8 mouse cellular contexts compared by ENCODE assay signal in the genomic region with DNA sequence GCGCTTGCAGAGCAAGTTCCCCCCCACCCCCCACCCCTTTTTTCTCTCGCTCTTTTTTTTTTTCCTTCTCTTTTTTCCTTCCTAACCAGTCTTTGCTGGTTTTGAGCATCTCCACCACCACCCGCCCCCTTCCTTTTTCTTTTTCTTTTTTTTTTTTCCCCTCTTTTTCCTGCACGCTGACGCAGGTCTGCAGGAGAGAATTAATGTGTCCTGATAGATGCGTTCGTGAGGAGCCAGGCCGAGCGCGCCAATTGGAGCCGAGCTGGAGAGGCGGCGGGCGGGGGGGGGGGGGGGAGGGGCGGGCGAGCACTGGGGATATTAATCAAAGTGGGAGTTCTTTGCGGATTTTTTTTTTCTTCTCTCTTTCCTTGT. TPM values are rescaled to one million over a fixed set of nuclear protein-coding genes. Genes with fewer than 3 reads are reported as not detected.
DNase-seq lines count a peak whose midpoint lies in the region; ATAC-seq and TF ChIP-seq lines count a peak whose summit lies in the region.

No protein-coding gene starts in this region.

- H3K4me1 ChIP-seq in kidney, embryonic 16.5 days (ENCODE audit: insufficient read depth, low read length), result peaks cover 77% of the 10 kb centered on the region
- H3K4me1 ChIP-seq in forebrain, embryonic 11.5 days (replicated peaks; ENCODE audit: control insufficient read depth, insufficient read depth, low read length), result peaks cover 27% of the 10 kb centered on the region
- peaks cover 88% of the 10 kb centered on the region for H3K4me1 ChIP-seq in limb, embryonic 12.5 days (replicated peaks)
- peaks cover 35% of the 10 kb centered on the region for H3K4me1 ChIP-seq in neural tube, embryonic 12.5 days

- no peaks in the 10 kb centered on the region for H3K27me3 ChIP-seq in kidney, embryonic 16.5 days (ENCODE audit: insufficient read depth, low read length)
- H3K27me3 ChIP-seq in forebrain, embryonic 11.5 days (ENCODE audit: control insufficient read depth, insufficient read depth, low read length), result no peaks in the 10 kb centered on the region
- no peaks in the 10 kb centered on the region for H3K27me3 ChIP-seq in limb, embryonic 12.5 days
- no peaks in the 10 kb centered on the region for H3K27me3 ChIP-seq in neural tube, embryonic 12.5 days (replicated peaks)

- TF ChIP-seq CTCF in brain, embryonic 14.5 days (IDR thresholded peaks at IDR 0.05; ENCODE audit: borderline replicate concordance, extremely low read depth, insufficient read depth, insufficient read length), result no peak

- H3K4me3 ChIP-seq in kidney, embryonic 16.5 days (ENCODE audit: low read length), result peak overlapping the region; percentile 36
- no peak overlapping the region for H3K4me3 ChIP-seq in forebrain, embryonic 11.5 days (ENCODE audit: low read depth, low read length)
- H3K4me3 ChIP-seq in limb, embryonic 12.5 days (replicated peaks), result no peak overlapping the region
- no peak overlapping the region for H3K4me3 ChIP-seq in neural tube, embryonic 12.5 days

- DNase-seq in kidney, adult 11 months, result no peak
- peak; percentile 94 for DNase-seq in brain, embryonic 14.5 days (ENCODE audit: low read depth)
- DNase-seq in forebrain, embryonic 11.5 days (ENCODE audit: low spot score), result peak; percentile 85
- DNase-seq in thymus, postnatal 10 days (ENCODE audit: low spot score in 2 of 2), result no peak
- no peak for DNase-seq in left cerebral cortex, adult 9 months (ENCODE audit: low spot score in 2 of 2)

- peak overlapping the region; percentile 63 for H3K9ac ChIP-seq in kidney, embryonic 16.5 days (replicated peaks; ENCODE audit: low read length)
- peak overlapping the region; percentile 47 for H3K9ac ChIP-seq in forebrain, embryonic 11.5 days (ENCODE audit: low read length)
- peak overlapping the region; percentile 37 for H3K9ac ChIP-seq in limb, embryonic 12.5 days (replicated peaks)
- peak overlapping the region; percentile 42; the same call in 1 of the 2 replicates for H3K9ac ChIP-seq in neural tube, embryonic 12.5 days

- ATAC-seq in kidney, embryonic 16.5 days (ENCODE audit: low FRiP score, low TSS enrichment), result 0 out of 2 replicates have a peak, but pooled peaks have one; percentile 27
- ATAC-seq in forebrain, embryonic 11.5 days (replicated peaks; ENCODE audit: low FRiP score), result 0 out of 2 replicates have a peak, but pooled peaks have one; percentile 45
- ATAC-seq in limb, embryonic 12.5 days (ENCODE audit: insufficient number of reproducible peaks, insufficient read depth, low FRiP score, low TSS enrichment, low read depth), result no peak
- 0 out of 2 replicates have a peak, but pooled peaks have one; percentile 34 for ATAC-seq in neural tube, embryonic 12.5 days (ENCODE audit: low FRiP score, low read depth)

- peaks cover 7% of the 10 kb centered on the region; the same call in 1 of the 2 replicates for H3K9me3 ChIP-seq in kidney, embryonic 16.5 days (ENCODE audit: low read length)
- no peaks in the 10 kb centered on the region; the same call in 1 of the 2 replicates for H3K9me3 ChIP-seq in forebrain, embryonic 11.5 days (ENCODE audit: control insufficient read depth, low read length)
- H3K9me3 ChIP-seq in limb, embryonic 12.5 days, result 0 out of 2 replicates have a peak, but pooled peaks cover 4% of the 10 kb centered on the region
- no peaks in the 10 kb centered on the region for H3K9me3 ChIP-seq in neural tube, embryonic 12.5 days

- H3K36me3 ChIP-seq in kidney, embryonic 16.5 days (ENCODE audit: insufficient read depth, low read length), result no peaks in the 10 kb centered on the region
- H3K36me3 ChIP-seq in forebrain, embryonic 11.5 days (ENCODE audit: control insufficient read depth, insufficient read depth, low read length), result no peaks in the 10 kb centered on the region
- H3K36me3 ChIP-seq in limb, embryonic 12.5 days, result no peaks in the 10 kb centered on the region
- H3K36me3 ChIP-seq in neural tube, embryonic 12.5 days, result no peaks in the 10 kb centered on the region

- H3K27ac ChIP-seq in kidney, embryonic 16.5 days (ENCODE audit: low read length), result peak overlapping the region; percentile 96
- peak overlapping the region; percentile 88 for H3K27ac ChIP-seq in forebrain, embryonic 11.5 days (ENCODE audit: low read depth, low read length)
- H3K27ac ChIP-seq in limb, embryonic 12.5 days, result peak overlapping the region; percentile 98
- H3K27ac ChIP-seq in neural tube, embryonic 12.5 days, result peak overlapping the region; percentile 71

- TF ChIP-seq POLR2A in brain, embryonic 14.5 days (IDR thresholded peaks at IDR 0.05; ENCODE audit: borderline replicate concordance, extremely low read depth, insufficient read depth, insufficient read length, poor library complexity, severe bottlenecking), result no peak

- WGBS in kidney, embryonic 16.5 days, result under 1% methylated on average over 12 of the region's 17 CpGs
- 0% methylated on average over 15 of the region's 17 CpGs for WGBS in forebrain, embryonic 11.5 days
- 2% methylated on average over 16 of the region's 17 CpGs for WGBS in limb, embryonic 12.5 days
- 1% methylated on average over 17 of the region's 17 CpGs for WGBS in neural tube, embryonic 12.5 days

- H3K4me2 ChIP-seq in kidney, embryonic 16.5 days (replicated peaks; ENCODE audit: low read depth, low read length), result peak overlapping the region; percentile 60
- H3K4me2 ChIP-seq in forebrain, embryonic 11.5 days (ENCODE audit: low read depth, low read length, severe bottlenecking), result peak overlapping the region; percentile 49
- peak overlapping the region; percentile 50 for H3K4me2 ChIP-seq in limb, embryonic 12.5 days
- peak overlapping the region; percentile 55 for H3K4me2 ChIP-seq in neural tube, embryonic 12.5 days (replicated peaks)

RNA-seq across cellular contexts. Expression of a gene that starts 5.9 kb away (rescaled TPM):
- polyA plus RNA-seq in kidney, embryonic 16.5 days (2015; fragmentation: Nextera tagmentation; extraction: Ambion mirVana), result 15.9 and 17.5 TPM in 2 replicates
- polyA plus RNA-seq in brain, embryonic 14.5 days (2012; rRNA removed), result 3.4 and 4.1 TPM in 2 replicates
- polyA plus RNA-seq in forebrain, embryonic 11.5 days (2014; fragmentation: Nextera tagmentation; extraction: Ambion mirVana), result 4.0 TPM in 2 replicates
- polyA plus RNA-seq in limb, embryonic 12.5 days (2016; fragmentation: Nextera tagmentation; extraction: Ambion mirVana), result 23.7 and 28.1 TPM in 2 replicates
- 8.2 and 8.5 TPM in 2 replicates for polyA plus RNA-seq in neural tube, embryonic 12.5 days (2016; fragmentation: Nextera tagmentation; extraction: Ambion mirVana)

RNA-seq across cellular contexts. Expression of a gene that starts 20.9 kb away (rescaled TPM):
- polyA plus RNA-seq in kidney, embryonic 16.5 days (2015; fragmentation: Nextera tagmentation; extraction: Ambion mirVana), result 0.12 and 0.14 TPM in 2 replicates
- 2.5 and 3.3 TPM in 2 replicates for polyA plus RNA-seq in brain, embryonic 14.5 days (2012; rRNA removed)
- polyA plus RNA-seq in forebrain, embryonic 11.5 days (2014; fragmentation: Nextera tagmentation; extraction: Ambion mirVana), result 5.4 and 5.6 TPM in 2 replicates
- 1.9 TPM in 2 replicates for polyA plus RNA-seq in limb, embryonic 12.5 days (2016; fragmentation: Nextera tagmentation; extraction: Ambion mirVana)
- polyA plus RNA-seq in neural tube, embryonic 12.5 days (2016; fragmentation: Nextera tagmentation; extraction: Ambion mirVana), result 1.2 and 1.9 TPM in 2 replicates

RNA-seq across cellular contexts. Expression of a gene that starts 37.6 kb away (rescaled TPM):
- polyA plus RNA-seq in kidney, embryonic 16.5 days (2015; fragmentation: Nextera tagmentation; extraction: Ambion mirVana), result 0.17 and 0.37 TPM in 2 replicates
- 0.09 and 0.10 TPM in 2 replicates for polyA plus RNA-seq in brain, embryonic 14.5 days (2012; rRNA removed)
- polyA plus RNA-seq in forebrain, embryonic 11.5 days (2014; fragmentation: Nextera tagmentation; extraction: Ambion mirVana), result not detected in 2 replicates
- polyA plus RNA-seq in limb, embryonic 12.5 days (2016; fragmentation: Nextera tagmentation; extraction: Ambion mirVana), result 0.50 TPM in 1 of 2 replicates, not detected in the other
- polyA plus RNA-seq in neural tube, embryonic 12.5 days (2016; fragmentation: Nextera tagmentation; extraction: Ambion mirVana), result 0.24 and 0.49 TPM in 2 replicates

RNA-seq across cellular contexts. Expression of a gene that starts 37.7 kb away (rescaled TPM):
- polyA plus RNA-seq in kidney, embryonic 16.5 days (2015; fragmentation: Nextera tagmentation; extraction: Ambion mirVana), result 45.6 and 51.4 TPM in 2 replicates
- 45.9 and 59.4 TPM in 2 replicates for polyA plus RNA-seq in brain, embryonic 14.5 days (2012; rRNA removed)
- polyA plus RNA-seq in forebrain, embryonic 11.5 days (2014; fragmentation: Nextera tagmentation; extraction: Ambion mirVana), result 54.2 and 60.2 TPM in 2 replicates
- polyA plus RNA-seq in limb, embryonic 12.5 days (2016; fragmentation: Nextera tagmentation; extraction: Ambion mirVana), result 36.4 and 39.9 TPM in 2 replicates
- polyA plus RNA-seq in neural tube, embryonic 12.5 days (2016; fragmentation: Nextera tagmentation; extraction: Ambion mirVana), result 35.1 and 35.9 TPM in 2 replicates

Comparison
In these comparisons a context has a peak if more than half of its experiments do, and no peak if none do; other contexts are left out.
1. DNase-seq: peak in brain, embryonic 14.5 days (single experiment) and forebrain, embryonic 11.5 days (single experiment); none in kidney, adult 11 months (single experiment), thymus, postnatal 10 days (0 of 2) and left cerebral cortex, adult 9 months (0 of 2).
2. Peak in every context shown above with its lines, with median percentiles within 50 percentile points of each other: H3K27ac ChIP-seq, H3K4me2 ChIP-seq and H3K9ac ChIP-seq.